Mouse (Mus musculus) brain, embryonic 14.5 days (tissue): ENCODE results near the gene Hoxc4.

Source experiments
- CTCF ChIP-seq: fragments of 200-500 bp; IDR thresholded peaks from 2 replicates; pipeline ENCODE4 v1.5.1; 2012; ENCODE audit warnings: inconsistent platforms, mild to moderate bottlenecking, moderate library complexity, borderline replicate concordance; ENCODE audit not compliant: insufficient read depth, insufficient read length; ENCODE audit errors: extremely low read depth
- POLR2A ChIP-seq: fragments of 200-500 bp; IDR thresholded peaks from 2 replicates; pipeline ENCODE4 v1.6.1; 2012; ENCODE audit warnings: mild to moderate bottlenecking, inconsistent platforms, borderline replicate concordance; ENCODE audit not compliant: poor library complexity, insufficient read depth, insufficient read length, severe bottlenecking; ENCODE audit errors: extremely low read depth

GRCm38 (mm10) chr15:103082622-103083021, 63.9 kb downstream of the Hoxc4 start:
- TF ChIP-seq POLR2A (no peak), CTCF (no peak)
